Mouse (Mus musculus) erythroblast, adult 5-6 weeks (primary cell): Measurements from ENCODE around the gene Palm. TPM values are rescaled to one million over a fixed set of nuclear protein-coding genes. Genes with fewer than 3 reads are reported as not detected.
"Not testable (repeated sequence)": the region's sequence is repeated elsewhere in the genome, so short reads cannot be mapped to it uniquely, and the experiment has no call there.

ENCODE experiments used
- ATAC-seq: replicated peaks from 2 replicates; pipeline ENCODE4 v1.8.0; 2016; ENCODE audit warnings: moderate number of reproducible peaks, mild to moderate bottlenecking, moderate TSS enrichment, inconsistent platforms; ENCODE audit not compliant: poor library complexity, low FRiP score, severe bottlenecking
- total RNA-seq, 2 experiments: library from RNA; stranded (forward) in 1 of 2; stranded (reverse) in 1 of 2; fragments of 150-400 nt in 1 of 2; fragments of 200-764, 138-1000 nt in 1 of 2; gene quantifications; 2 replicates each; pipeline versions ENCODE4 v1.2.3 to v1.2.4; 2015 to 2017; ENCODE audit warnings: low replicate concordance in 2 of 2

Gene Palm
- total RNA-seq (2015; ENCODE audit: low replicate concordance) = 9.4 and 12.5 TPM in 2 replicates
- total RNA-seq (2017; ENCODE audit: low replicate concordance) = 4.5 and 10.0 TPM in 2 replicates

- ATAC-seq = peak; percentile 50; the same call in 1 of the 2 replicates
These were observed at the start of gene Palm for GRCm38 (mm10) chr10:79793051-79793737. TSS of gene Palm (plus strand) at chr10:79793572.

GRCm38 (mm10) chr10:79743650-79744365 lies 49.6 kb upstream of the Palm start:
- ATAC-seq = no peak

GRCm38 (mm10) chr10:79745411-79745810 lies 48.0 kb upstream of the Palm start:
- no peak for ATAC-seq

GRCm38 (mm10) chr10:79745898-79746773 lies 47.2 kb upstream of the Palm start, which contains the start of gene Polrmt:
TSS of gene Polrmt (minus strand) at chr10:79746581.
- ATAC-seq = peak; percentile 97

GRCm38 (mm10) chr10:79746774-79747151 lies 46.6 kb upstream of the Palm start:
- peak; percentile 65 for ATAC-seq

- ATAC-seq = no peak
These were observed 44.9 kb upstream of the Palm start for GRCm38 (mm10) chr10:79748496-79748895.

GRCm38 (mm10) chr10:79754856-79755516 lies 38.4 kb upstream of the Palm start, which contains the start of gene Fgf22:
TSS of gene Fgf22 (plus strand) at chr10:79755076.
- peak; percentile 76 for ATAC-seq

GRCm38 (mm10) chr10:79755854-79756253 lies 37.5 kb upstream of the Palm start:
- no peak for ATAC-seq

- ATAC-seq = no peak
These were observed 36.7 kb upstream of the Palm start for GRCm38 (mm10) chr10:79756660-79757059.

- ATAC-seq = not testable (repeated sequence)
These were observed 33.7 kb upstream of the Palm start for GRCm38 (mm10) chr10:79759675-79760074.

- ATAC-seq = no peak
These were observed 32.7 kb upstream of the Palm start for GRCm38 (mm10) chr10:79760603-79761143.

- ATAC-seq = no peak
These were observed 30.5 kb upstream of the Palm start for GRCm38 (mm10) chr10:79762875-79763274.

- no peak for ATAC-seq
These were observed 29.1 kb upstream of the Palm start for GRCm38 (mm10) chr10:79764234-79764633.

- no peak for ATAC-seq
These were observed 28.1 kb upstream of the Palm start for GRCm38 (mm10) chr10:79765228-79765745.

GRCm38 (mm10) chr10:79766001-79766507 lies 27.3 kb upstream of the Palm start:
- no peak for ATAC-seq

- peak; percentile 87 for ATAC-seq
These were observed 26.7 kb upstream of the Palm start, which contains the start of gene Rnf126 for GRCm38 (mm10) chr10:79766508-79767325. TSS of gene Rnf126 (minus strand) at chr10:79766952.

GRCm38 (mm10) chr10:79767372-79768244 lies 25.8 kb upstream of the Palm start:
- ATAC-seq = peak; percentile 54
